Mouse (Mus musculus) large intestine, adult 2 months (tissue): ENCODE data around the gene Trp63. TPM values are rescaled to one million over a fixed set of nuclear protein-coding genes. Genes with fewer than 3 reads are reported as not detected.
"Not testable (repeated sequence)": the region's sequence is repeated elsewhere in the genome, so short reads cannot be mapped to it uniquely, and the experiment has no call there.

ENCODE experiments used
- DNase-seq: peaks from one replicate; pipeline ENCODE4 v3.0.0-alpha.2; 2012; ENCODE audit warnings: low read depth, low spot score
- WGBS: fragments of 180-500 bp; shearing (Covaris S2); methylation state at CpG from one replicate; pipeline ENCODE4 v1.1.7; 2018; 5-methylcytosine and 5-hydroxymethylcytosine counted together
- polyA plus RNA-seq: library from polyadenylated mRNA; depleted of rRNA; stranded (reverse); fragments of >200 nt; gene quantifications from 2 replicates; pipeline ENCODE4 v1.2.3, GENCODE M21; 2012; rRNA removed

The Trp63 gene
- polyA plus RNA-seq: 0.03 and 0.05 TPM in 2 replicates

DNA sequence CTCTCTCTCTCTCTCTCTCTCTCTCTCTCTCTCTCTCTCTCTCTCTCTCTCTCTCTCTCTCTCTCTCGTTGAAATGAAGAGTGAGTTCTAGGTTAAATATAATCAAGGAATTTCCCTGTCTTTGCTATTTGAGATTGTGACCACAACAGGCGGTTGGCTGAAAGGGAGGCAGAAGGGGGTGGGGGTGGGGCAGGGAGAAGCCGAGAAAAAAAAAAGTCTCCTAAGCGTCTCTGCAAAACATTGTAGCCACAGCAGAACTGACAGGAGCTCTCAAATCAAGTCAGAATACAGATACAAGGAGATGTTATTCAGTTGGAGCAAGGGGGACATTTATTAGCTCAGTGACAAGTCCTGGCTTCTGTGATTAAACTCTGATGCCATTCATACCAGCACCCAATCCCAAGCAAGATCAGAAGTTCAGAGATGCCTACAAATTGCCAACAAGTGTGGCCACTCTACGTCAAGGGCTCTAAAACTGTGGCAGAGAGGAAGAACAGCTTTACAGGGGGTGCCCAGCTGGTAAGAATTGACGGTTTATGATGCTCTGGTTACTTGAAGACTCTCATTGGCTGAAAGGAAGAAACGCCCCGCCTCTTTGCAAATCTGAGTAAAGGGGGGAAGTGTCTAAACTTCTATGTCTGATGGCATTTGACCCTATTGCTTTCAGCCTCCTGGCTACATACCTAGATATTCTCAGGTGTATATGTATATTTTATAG lies at the start of gene Trp63:
Gene Trp63 (plus strand): TSS at position 233 of the 718 bp plus-strand sequence.
- DNase-seq: no peak
- 44% methylated on average over 8 of the region's 8 CpGs for WGBS

DNA sequence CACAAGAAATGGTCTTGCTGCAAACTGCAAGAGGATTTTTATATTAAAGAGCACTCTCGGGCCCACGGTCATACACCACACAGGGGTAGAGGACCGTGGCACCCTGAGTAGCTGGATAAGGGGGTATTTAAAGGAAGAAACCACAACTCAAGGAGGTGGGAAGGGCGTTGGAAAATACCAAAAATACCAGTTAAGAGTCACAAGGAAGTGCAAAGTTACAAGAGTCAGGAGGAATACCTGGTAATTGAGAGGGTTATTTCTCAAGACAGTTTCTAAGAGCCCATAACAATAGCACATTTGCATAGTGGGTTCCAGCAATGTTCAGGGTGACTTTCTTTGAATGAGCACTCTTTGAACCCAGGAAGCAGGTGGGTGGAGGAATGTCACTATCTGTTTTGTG lies 38.8 kb upstream of the Trp63 start:
- DNase-seq: not testable (repeated sequence)
- 75% methylated on average over 4 of the region's 4 CpGs for WGBS

DNA sequence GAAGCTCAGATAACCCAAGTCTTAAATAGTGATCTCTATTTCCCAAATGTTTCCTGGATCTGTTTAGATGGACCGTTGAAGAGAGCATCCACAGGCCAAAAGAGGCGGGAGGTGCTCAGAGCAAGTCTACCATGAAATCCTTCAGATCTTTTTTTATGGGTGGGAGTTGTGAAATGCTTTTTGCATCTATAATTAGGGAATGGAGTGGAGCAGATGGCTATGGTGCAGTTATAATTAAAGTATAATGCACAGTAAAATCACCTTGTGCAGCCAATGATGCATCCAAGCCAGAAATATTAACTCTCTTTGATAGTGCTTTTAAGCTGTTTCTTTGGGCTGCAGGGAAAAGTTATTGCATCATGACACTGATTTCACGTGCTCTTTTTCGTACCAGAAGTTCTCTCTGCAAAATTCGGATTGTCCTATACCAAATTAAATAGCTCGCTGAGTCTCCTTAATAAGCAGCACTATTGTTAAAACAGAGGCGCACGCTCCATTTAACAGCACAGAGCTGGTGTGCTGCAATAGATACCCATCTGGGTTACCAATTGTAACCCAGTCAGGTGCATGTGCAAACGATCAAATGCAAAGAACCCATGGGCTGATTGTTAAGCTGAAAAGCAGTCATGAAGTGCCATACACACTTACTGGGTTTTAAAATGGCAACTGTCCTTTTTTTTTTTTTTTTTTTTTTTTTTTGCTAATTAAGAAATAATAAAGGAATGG lies 22.9 kb upstream of the Trp63 start:
- 91% methylated on average over 9 of the region's 9 CpGs for WGBS
- DNase-seq: no peak

DNA sequence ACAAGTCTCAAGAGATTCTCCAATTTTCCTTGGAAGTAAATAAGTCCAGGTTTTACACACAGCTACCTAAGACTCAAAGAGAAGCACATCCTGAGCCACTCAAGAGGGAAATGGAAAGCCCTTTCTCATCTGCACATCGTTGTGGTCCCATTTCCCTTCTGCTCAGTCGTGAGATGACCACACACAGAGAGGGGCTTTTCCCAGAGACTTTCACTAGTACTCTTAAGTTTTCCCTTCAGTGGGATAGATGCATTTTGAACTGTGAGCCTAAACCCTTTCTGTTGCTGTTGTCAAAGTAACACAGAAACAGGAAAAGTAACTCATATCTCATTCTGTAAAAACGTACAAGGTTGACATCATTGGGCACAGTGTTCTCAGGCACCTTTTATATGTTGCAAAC lies 20.4 kb upstream of the Trp63 start:
- 63% methylated on average over 3 of the region's 3 CpGs for WGBS
- no peak for DNase-seq

DNA sequence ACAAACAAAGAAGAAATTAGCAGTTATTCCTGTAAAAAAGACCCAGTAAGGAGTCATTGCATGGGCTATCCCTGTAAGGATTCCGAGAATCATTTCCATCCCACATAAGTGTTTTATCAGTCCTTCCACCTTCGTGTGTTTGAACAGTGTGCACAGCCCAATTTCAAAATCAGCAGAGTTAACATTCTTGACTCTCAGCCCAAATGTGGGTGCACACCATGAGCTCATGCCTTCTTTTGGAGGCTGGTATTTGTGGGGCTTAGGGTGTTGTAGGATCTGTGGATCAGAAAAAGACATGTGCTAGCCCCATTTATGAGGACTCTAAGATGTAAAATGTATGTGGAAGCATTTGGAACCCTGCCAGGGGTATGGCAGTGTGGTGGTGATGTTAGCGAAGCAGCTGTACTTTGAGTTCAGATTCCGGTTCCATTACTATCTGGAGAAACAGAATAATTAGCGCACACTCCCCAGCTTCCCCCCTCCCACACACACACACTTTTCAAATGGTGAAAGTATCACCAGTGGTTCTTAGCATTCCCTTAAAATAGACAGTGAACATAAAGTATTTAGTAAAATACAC lies 9.6 kb upstream of the Trp63 start:
- WGBS: 47% methylated on average over 5 of the region's 5 CpGs
- no peak for DNase-seq

DNA sequence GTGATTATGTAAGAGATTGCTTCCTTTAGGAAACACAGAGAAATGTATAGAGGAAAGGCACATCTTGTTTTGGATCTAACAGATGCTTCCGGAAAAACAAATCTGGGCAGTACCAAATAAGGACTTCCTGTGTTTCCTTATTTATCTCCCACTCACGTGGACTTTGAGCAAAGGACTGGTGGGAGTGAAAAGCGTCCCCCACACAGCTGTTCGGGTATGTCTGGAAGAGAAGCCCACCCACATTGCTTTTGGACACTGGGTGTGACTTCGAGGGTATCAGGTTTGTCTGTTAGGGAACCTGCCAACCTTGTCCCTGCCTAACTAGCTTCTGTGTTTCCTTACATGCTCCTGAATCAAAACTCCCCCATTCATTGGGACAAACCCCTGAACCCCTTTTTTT lies 3.2 kb upstream of the Trp63 start:
- no peak for DNase-seq
- WGBS: 49% methylated on average over 5 of the region's 5 CpGs

DNA sequence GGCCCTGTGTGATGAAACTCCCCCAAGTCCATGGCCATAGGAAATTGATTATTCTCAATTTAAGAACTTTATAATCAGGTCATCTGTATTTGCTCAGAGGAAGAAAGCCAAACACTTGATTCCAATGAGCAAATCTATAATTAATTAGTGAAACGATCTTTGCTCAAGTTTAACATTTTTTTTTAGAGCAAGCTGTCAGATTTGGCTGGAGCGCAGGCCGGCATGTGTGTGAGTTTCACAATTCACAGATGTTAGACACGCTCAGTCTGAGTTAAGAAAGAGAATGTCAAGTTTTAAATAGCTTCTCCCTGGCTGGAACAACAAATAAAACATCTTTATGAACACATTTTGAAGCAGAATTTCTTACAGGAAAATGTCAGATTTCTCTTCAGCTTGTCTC lies 1.0 kb upstream of the Trp63 start:
- no peak for DNase-seq

DNA sequence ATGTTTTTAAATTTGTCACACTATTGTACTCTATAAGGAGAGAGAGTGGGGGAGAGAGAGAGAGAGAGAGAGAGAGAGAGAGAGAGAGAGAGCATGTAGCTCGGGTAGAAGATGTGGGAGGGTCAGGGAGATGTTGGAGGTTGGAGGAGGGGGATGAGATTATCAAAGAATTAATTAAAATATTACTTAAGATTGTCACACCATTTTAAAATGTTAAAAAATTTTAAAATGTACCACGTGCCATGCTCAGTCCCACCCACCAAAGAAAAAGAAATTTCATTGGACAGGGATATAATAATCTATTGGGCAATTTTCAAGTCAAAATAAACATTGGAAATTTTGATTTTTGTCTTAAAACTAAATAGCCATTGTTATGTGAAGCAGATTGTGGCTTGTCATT lies 1.0 kb downstream of the Trp63 start:
- no peak for DNase-seq
- WGBS: 60% methylated on average over 2 of the region's 2 CpGs

More for the DNA sequence above, 1.0 kb upstream of the Trp63 start:
- 74% methylated on average over 4 of the region's 4 CpGs for WGBS

DNA sequence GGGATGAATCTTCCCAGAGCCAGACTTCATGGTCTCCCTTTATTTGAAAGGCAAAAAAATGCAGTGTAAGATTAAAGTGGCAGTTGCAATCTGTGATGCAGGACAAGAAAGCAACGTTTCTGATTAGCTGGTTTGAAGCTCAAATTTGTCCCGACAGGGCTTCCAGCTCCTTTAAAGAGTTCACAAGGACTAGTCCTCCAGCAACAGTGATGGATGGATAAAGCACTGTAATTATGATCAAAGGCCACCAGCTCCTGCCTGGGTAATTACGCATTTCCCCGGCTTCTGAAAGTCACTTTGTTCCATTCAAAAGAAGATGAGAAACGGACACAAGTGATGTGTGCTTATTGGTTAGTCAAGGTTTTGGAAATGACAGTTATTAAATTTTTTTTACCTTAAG lies 7.0 kb downstream of the Trp63 start:
- no peak for DNase-seq
- WGBS: 59% methylated on average over 5 of the region's 5 CpGs

DNA sequence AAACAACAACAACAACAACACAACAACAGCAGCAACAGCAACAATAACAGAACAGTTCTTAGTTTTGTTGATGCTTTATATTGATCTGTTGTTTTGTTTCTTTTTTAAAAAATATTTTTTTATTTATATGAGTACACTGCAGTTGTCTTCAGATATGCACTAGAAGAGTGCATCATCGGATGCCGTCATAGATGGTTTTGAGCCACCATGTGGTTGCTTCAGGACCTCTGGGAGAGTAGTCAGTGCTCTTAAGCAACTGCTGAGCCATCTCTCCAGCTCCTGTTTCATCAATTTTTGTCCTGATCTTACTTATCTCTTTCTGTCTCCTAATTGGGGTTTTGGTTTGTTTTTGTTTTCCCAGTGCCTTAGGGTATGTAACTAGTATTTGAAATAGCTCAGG lies 17.7 kb downstream of the Trp63 start:
- no peak for DNase-seq
- WGBS: 83% methylated on average over 2 of the region's 2 CpGs

DNA sequence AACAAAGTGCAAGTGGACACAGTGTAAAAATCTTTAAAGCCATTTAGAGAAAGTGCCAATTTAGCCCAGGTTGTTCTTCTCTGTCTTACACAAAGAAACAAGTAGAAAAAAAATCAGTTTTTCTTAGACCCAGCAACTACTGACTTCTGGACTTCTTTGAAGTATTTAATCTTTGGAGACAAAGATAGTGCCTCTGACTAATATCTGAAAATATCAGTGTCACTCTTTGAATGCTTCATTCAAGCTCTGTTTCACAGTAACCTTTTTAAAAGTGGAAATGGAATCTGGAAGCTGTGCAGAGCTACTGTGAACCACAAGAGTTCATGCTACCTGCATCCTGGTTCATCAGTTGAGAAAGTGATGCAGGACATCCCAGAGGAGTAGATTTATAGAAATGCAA lies 22.7 kb downstream of the Trp63 start:
- no peak for DNase-seq

DNA sequence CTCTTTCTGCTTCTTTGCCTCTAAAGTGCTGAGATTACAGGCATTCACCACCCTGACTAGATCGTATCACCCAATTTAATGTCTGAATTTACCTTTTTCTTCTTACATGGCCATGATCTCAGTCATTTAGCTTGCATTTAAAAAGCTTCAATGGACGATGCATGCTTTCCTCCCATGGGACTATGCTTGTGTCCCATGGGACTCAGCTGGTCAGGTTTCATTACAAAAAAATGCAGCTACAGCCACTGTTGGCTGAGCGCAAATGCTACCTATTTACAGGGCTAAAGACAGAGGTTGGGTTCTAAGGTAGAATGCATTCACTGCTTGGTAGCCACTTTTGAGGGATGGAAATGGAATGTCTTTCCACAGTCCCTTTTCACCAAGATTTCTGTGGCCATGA lies 32.2 kb downstream of the Trp63 start:
- 90% methylated on average over 3 of the region's 3 CpGs for WGBS
- no peak for DNase-seq

DNA sequence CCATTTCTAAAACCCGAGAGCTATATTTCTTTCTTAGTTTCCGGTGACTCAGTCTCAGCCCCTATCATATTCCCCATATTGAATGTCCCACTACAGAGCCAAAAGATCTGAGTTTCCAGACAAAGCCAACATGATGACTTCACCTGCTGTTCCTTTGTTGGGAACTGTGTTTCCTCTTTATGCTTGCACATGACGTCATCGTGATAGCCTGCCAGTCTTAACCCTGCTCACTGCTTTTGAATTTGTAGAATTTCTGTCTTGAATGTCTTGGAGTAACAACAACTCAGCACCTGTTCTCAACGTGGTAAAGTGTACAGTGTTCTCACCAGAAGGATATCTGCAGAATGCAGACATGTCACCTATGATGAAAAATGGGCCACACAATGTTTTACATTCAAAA lies 39.6 kb downstream of the Trp63 start:
- DNase-seq: no peak
- 65% methylated on average over 5 of the region's 5 CpGs for WGBS

DNA sequence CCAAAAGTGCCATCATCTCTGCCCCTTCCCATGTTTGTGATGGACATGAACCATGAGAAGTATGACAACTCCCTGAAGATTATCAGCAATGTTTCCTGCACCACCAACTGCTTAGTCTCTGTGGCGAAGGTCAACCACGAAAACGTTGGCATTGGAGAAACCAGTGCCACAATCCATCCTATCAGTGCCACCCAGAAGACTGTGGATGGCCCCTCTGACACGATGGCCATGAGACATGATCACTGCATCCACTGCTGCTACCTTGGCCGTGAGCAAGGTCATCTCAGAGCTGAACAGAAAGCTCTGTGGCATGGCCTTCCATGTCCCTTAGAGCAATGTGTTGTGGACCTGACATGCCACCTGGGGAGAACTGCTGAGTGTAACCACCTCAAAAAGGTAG lies 43.4 kb downstream of the Trp63 start:
- WGBS: 89% methylated on average over 5 of the region's 5 CpGs
- DNase-seq: no peak

DNA sequence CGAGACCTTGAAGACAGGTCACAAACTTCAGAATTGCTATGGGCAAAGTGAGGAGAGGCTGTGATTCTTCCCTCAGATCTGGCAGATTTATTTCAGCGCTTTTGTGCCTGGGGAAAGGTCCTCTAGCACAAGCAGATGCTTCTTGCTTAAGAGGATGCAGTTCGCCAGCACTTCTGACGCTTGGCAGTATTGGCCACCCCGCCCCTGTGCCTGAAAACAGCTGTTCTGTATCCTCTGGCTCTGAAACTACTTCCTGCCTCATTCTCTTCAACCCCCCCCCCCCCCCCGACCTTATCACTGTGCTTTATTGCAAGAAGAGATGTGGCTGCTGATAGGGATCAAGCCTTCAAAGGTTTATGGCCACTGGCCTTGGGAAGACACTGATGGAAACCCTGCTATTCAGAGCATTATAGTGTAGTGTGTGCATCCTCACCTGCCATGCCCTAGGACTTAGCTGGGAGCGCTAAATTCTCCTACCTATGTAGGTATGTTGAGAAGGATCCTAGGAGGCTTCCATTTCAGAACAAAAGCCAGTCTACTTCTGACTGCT lies 44.5 kb downstream of the Trp63 start:
- DNase-seq: no peak
- 15% methylated on average over 7 of the region's 7 CpGs for WGBS

DNA sequence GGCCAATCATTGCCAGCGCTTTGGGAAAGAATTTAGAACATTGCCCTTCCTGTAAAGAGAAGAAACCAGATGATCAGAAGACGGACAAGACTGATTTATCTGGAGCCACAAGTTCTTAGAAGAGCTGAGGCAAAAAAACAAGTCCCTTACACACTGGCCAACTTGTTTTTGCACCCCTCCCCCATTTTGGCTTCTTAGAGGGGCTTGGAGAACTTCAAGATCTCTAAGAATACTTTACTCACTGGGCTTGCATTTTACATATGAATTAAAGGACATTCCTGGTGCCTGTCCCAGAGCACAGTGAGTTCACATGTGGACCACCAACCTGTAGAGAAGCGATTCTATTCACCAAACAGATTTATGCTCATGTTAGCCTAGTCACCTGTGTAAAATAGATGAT lies 53.3 kb downstream of the Trp63 start:
- no peak for DNase-seq
- WGBS: 74% methylated on average over 3 of the region's 3 CpGs

DNA sequence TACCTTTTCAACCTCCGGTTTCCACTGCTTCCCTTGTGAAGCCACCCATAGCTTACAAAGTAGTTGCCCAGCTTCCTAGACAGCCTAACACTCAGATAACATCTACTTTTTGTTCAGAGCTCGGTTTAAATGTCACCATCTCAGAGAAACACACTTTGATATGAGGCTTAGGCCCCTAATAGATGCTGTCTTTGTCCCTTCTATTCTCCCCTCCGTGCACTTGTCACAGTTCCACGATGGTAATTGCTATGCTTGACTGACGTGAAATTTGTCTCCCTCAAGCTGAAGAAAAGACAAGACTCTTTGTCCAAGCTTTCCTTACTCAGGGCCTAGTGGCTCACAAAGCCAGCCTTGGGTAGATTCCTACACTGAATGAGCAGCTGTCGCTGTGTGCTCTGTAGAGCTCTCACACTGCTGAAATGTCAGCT lies 54.1 kb downstream of the Trp63 start:
- no peak for DNase-seq
- 78% methylated on average over 6 of the region's 6 CpGs for WGBS

DNA sequence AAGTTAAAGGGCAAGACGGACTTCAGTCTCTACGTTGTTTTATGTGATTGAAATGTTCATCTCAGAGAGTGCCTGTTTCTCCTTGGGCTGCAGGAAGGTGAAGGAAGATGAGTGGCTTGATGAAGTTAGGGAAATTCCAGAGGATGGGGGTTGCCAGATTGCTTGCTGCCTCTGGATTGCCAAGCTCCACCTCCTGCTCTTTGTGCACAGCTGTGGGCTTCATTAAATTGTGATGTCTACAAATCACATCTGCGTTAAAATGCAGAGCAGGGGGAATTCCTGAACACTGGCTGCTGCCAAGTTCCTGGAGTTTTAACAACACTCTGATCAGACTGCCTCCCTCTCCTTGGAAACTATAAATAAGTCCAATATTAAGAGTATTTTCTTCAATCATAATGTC lies 63.2 kb downstream of the Trp63 start:
- WGBS: 21% methylated on average over 3 of the region's 3 CpGs
- no peak for DNase-seq

DNA sequence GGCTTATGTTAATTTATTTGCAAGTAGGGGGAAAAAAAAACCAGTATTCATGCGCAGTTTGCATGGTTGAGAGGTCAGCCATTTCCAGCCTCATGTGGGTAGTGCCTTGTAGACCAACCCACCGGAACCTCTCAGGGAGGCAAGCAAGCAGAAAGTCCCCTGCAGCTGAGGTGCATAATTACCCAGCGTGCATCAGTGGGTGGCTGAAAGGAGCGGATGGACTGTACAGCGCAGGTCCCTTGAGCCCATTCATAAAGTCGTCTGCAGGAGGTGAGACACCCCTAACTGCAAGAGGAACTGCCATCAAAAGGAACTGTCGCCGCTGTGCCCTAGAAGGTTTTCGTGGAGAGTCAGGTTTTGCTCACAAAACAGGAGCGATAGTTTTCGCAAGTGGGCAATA lies 68.3 kb downstream of the Trp63 start:
- no peak for DNase-seq
- 88% methylated on average over 11 of the region's 11 CpGs for WGBS

DNA sequence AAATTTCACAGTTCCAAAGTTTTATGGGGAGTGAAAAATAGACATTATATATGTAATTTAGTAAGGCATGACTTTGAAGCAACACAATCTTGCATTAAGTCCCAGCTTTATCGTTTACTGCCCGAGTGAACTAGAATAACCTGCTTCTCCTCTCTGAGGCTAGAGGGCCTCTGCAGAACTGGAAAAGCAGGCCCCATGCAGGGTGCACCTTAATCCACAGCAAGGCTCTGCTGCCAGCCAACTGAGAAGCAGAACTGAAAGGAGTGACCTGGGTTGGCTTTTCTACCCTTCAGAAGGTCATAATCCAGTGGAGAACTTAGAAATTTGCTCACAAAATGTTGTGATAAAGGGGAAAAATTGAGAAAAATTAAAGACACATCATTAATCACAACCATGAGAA lies 74.5 kb downstream of the Trp63 start:
- WGBS: 44% methylated on average over 2 of the region's 2 CpGs
- no peak for DNase-seq

DNA sequence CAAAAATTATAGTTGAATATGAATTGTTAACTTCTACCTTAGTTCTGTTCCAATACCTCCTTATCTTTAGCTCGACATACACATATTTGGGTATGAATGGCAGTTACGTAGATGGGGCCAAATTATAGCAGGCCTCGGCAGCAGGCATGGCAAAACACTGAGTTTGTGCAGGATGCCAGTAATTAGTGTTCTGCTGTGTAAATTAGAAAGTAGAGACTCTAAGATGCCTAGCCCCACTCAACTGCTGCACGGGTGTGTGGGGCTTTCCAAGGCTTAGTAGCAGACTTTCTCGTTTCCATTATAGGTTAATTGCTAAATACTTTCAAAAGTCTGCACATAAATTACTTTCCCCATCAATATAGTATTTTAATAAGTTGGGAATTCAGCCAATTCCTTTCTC lies 82.0 kb downstream of the Trp63 start:
- DNase-seq: no peak
- WGBS: 75% methylated on average over 5 of the region's 5 CpGs
